Mouse (Mus musculus): ENCODE data around the gene Wdr35. TPM values are rescaled to one million over a fixed set of nuclear protein-coding genes. Genes with fewer than 3 reads are reported as not detected.

The Wdr35 gene
- polyA plus RNA-seq, 1 experiment from 2014 or later, result 21.6 TPM

GRCm38 (mm10) chr12:9050824-9051223, 77.1 kb downstream of the Wdr35 start:
- Histone ChIP-seq H3K36me3 (ENCODE audit: control insufficient read depth, insufficient read depth, low read length) (no peaks in the 10 kb centered on the region), H3K4me2 (ENCODE audit: low read depth) (no peak overlapping the region), H3K4me3 (ENCODE audit: low read depth, low read length) (no peak overlapping the region), H3K9ac (ENCODE audit: low read length) (no peak overlapping the region), H3K9me3 (ENCODE audit: control insufficient read depth, low read length) (no peaks in the 10 kb centered on the region), H3K27me3 (ENCODE audit: control insufficient read depth, insufficient read depth, low read length) (no peaks in the 10 kb centered on the region), H3K27ac (ENCODE audit: low read depth, low read length) (no peak overlapping the region), H3K4me1 (ENCODE audit: control insufficient read depth, insufficient read depth, low read length) (no peaks in the 10 kb centered on the region)
- whole genome bisulfite sequencing, result 42% methylated on average over 6 of the region's 6 CpGs
- ATAC-seq (ENCODE audit: insufficient read depth, low FRiP score, low TSS enrichment), result no peak
- DNase-seq (ENCODE audit: low spot score), result no peak

- whole genome bisulfite sequencing, result 58% methylated on average over 8 of the region's 8 CpGs
- Histone ChIP-seq H3K9me3 (ENCODE audit: control insufficient read depth, low read length) (no peaks in the 10 kb centered on the region), H3K4me3 (ENCODE audit: low read depth, low read length) (no peak overlapping the region), H3K9ac (ENCODE audit: low read length) (no peak overlapping the region), H3K27me3 (ENCODE audit: control insufficient read depth, insufficient read depth, low read length) (no peaks in the 10 kb centered on the region), H3K27ac (ENCODE audit: low read depth, low read length) (no peak overlapping the region), H3K4me2 (ENCODE audit: low read depth) (no peak overlapping the region), H3K36me3 (ENCODE audit: control insufficient read depth, insufficient read depth, low read length) (no peaks in the 10 kb centered on the region), H3K4me1 (ENCODE audit: control insufficient read depth, insufficient read depth, low read length) (no peaks in the 10 kb centered on the region)
- peak; percentile 84 for ATAC-seq (ENCODE audit: insufficient read depth, low FRiP score, low TSS enrichment)
- peak; percentile 78 for DNase-seq (ENCODE audit: low spot score)
Measured at GRCm38 (mm10) chr12:9052075-9052829, 78.6 kb downstream of the Wdr35 start.

GRCm38 (mm10) chr12:9053345-9053744, 79.7 kb downstream of the Wdr35 start:
- Histone ChIP-seq H3K36me3 (ENCODE audit: control insufficient read depth, insufficient read depth, low read length) (no peaks in the 10 kb centered on the region), H3K27ac (ENCODE audit: low read depth, low read length) (no peak overlapping the region), H3K4me1 (ENCODE audit: control insufficient read depth, insufficient read depth, low read length) (no peaks in the 10 kb centered on the region), H3K4me3 (ENCODE audit: low read depth, low read length) (no peak overlapping the region), H3K4me2 (ENCODE audit: low read depth) (no peak overlapping the region), H3K27me3 (ENCODE audit: control insufficient read depth, insufficient read depth, low read length) (no peaks in the 10 kb centered on the region), H3K9ac (ENCODE audit: low read length) (no peak overlapping the region), H3K9me3 (ENCODE audit: control insufficient read depth, low read length) (no peaks in the 10 kb centered on the region)
- ATAC-seq (ENCODE audit: insufficient read depth, low FRiP score, low TSS enrichment), result no peak
- no peak for DNase-seq (ENCODE audit: low spot score)
- 68% methylated on average over 7 of the region's 7 CpGs for WGBS

- Histone ChIP-seq H3K9me3 (ENCODE audit: control insufficient read depth, low read length) (no peaks in the 10 kb centered on the region), H3K27me3 (ENCODE audit: control insufficient read depth, insufficient read depth, low read length) (no peaks in the 10 kb centered on the region), H3K9ac (ENCODE audit: low read length) (no peak overlapping the region), H3K27ac (ENCODE audit: low read depth, low read length) (no peak overlapping the region), H3K4me3 (ENCODE audit: low read depth, low read length) (no peak overlapping the region), H3K36me3 (ENCODE audit: control insufficient read depth, insufficient read depth, low read length) (no peaks in the 10 kb centered on the region), H3K4me2 (ENCODE audit: low read depth) (no peak overlapping the region), H3K4me1 (ENCODE audit: control insufficient read depth, insufficient read depth, low read length) (no peaks in the 10 kb centered on the region)
- ATAC-seq (ENCODE audit: insufficient read depth, low FRiP score, low TSS enrichment) (no peak), DNase-seq (ENCODE audit: low spot score) (no peak)
- 64% methylated on average over 2 of the region's 2 CpGs for WGBS
Measured at GRCm38 (mm10) chr12:9054012-9054411, 80.3 kb downstream of the Wdr35 start.

GRCm38 (mm10) chr12:9055269-9055668, 81.6 kb downstream of the Wdr35 start:
- no peaks in the 10 kb centered on the region for H3K27me3 ChIP-seq (ENCODE audit: control insufficient read depth, insufficient read depth, low read length)
- no peaks in the 10 kb centered on the region for H3K36me3 ChIP-seq (ENCODE audit: control insufficient read depth, insufficient read depth, low read length)
- WGBS, result 76% methylated on average over 11 of the region's 11 CpGs
- H3K9me3 ChIP-seq (ENCODE audit: control insufficient read depth, low read length), result no peaks in the 10 kb centered on the region
- no peak overlapping the region for H3K4me3 ChIP-seq (ENCODE audit: low read depth, low read length)
- H3K9ac ChIP-seq (ENCODE audit: low read length), result no peak overlapping the region
- DNase-seq (ENCODE audit: low spot score) (no peak), ATAC-seq (ENCODE audit: insufficient read depth, low FRiP score, low TSS enrichment) (no peak)
- no peak overlapping the region for H3K4me2 ChIP-seq (ENCODE audit: low read depth)
- H3K4me1 ChIP-seq (ENCODE audit: control insufficient read depth, insufficient read depth, low read length), result no peaks in the 10 kb centered on the region
- H3K27ac ChIP-seq (ENCODE audit: low read depth, low read length), result no peak overlapping the region

- H3K4me2 ChIP-seq (ENCODE audit: low read depth), result no peak overlapping the region
- no peak for ATAC-seq (ENCODE audit: insufficient read depth, low FRiP score, low TSS enrichment)
- H3K36me3 ChIP-seq (ENCODE audit: control insufficient read depth, insufficient read depth, low read length), result no peaks in the 10 kb centered on the region
- H3K4me3 ChIP-seq (ENCODE audit: low read depth, low read length), result no peak overlapping the region
- DNase-seq (ENCODE audit: low spot score), result no peak
- H3K4me1 ChIP-seq (ENCODE audit: control insufficient read depth, insufficient read depth, low read length), result no peaks in the 10 kb centered on the region
- no peak overlapping the region for H3K9ac ChIP-seq (ENCODE audit: low read length)
- H3K27me3 ChIP-seq (ENCODE audit: control insufficient read depth, insufficient read depth, low read length), result no peaks in the 10 kb centered on the region
- H3K27ac ChIP-seq (ENCODE audit: low read depth, low read length), result no peak overlapping the region
- H3K9me3 ChIP-seq (ENCODE audit: control insufficient read depth, low read length), result no peaks in the 10 kb centered on the region
- WGBS, result 87% methylated on average over 3 of the region's 3 CpGs
Measured at GRCm38 (mm10) chr12:9059502-9059901, 85.8 kb downstream of the Wdr35 start.

- WGBS, result 91% methylated on average over 9 of the region's 9 CpGs
- H3K27me3 ChIP-seq (ENCODE audit: control insufficient read depth, insufficient read depth, low read length), result no peaks in the 10 kb centered on the region
- no peaks in the 10 kb centered on the region for H3K4me1 ChIP-seq (ENCODE audit: control insufficient read depth, insufficient read depth, low read length)
- H3K36me3 ChIP-seq (ENCODE audit: control insufficient read depth, insufficient read depth, low read length), result no peaks in the 10 kb centered on the region
- no peak overlapping the region for H3K4me3 ChIP-seq (ENCODE audit: low read depth, low read length)
- ATAC-seq (ENCODE audit: insufficient read depth, low FRiP score, low TSS enrichment) (no peak), DNase-seq (ENCODE audit: low spot score) (no peak)
- no peak overlapping the region for H3K9ac ChIP-seq (ENCODE audit: low read length)
- no peaks in the 10 kb centered on the region for H3K9me3 ChIP-seq (ENCODE audit: control insufficient read depth, low read length)
- no peak overlapping the region for H3K4me2 ChIP-seq (ENCODE audit: low read depth)
- H3K27ac ChIP-seq (ENCODE audit: low read depth, low read length), result no peak overlapping the region
Measured at GRCm38 (mm10) chr12:9059965-9060364, 86.3 kb downstream of the Wdr35 start.

GRCm38 (mm10) chr12:9063611-9064010, 89.9 kb downstream of the Wdr35 start:
- no peak overlapping the region for H3K9ac ChIP-seq (ENCODE audit: low read length)
- no peaks in the 10 kb centered on the region for H3K4me1 ChIP-seq (ENCODE audit: control insufficient read depth, insufficient read depth, low read length)
- no peaks in the 10 kb centered on the region for H3K27me3 ChIP-seq (ENCODE audit: control insufficient read depth, insufficient read depth, low read length)
- no peak overlapping the region for H3K27ac ChIP-seq (ENCODE audit: low read depth, low read length)
- DNase-seq (ENCODE audit: low spot score) (no peak), ATAC-seq (ENCODE audit: insufficient read depth, low FRiP score, low TSS enrichment) (no peak)
- 81% methylated on average over 6 of the region's 6 CpGs for WGBS
- no peak overlapping the region for H3K4me2 ChIP-seq (ENCODE audit: low read depth)
- no peaks in the 10 kb centered on the region for H3K9me3 ChIP-seq (ENCODE audit: control insufficient read depth, low read length)
- no peaks in the 10 kb centered on the region for H3K36me3 ChIP-seq (ENCODE audit: control insufficient read depth, insufficient read depth, low read length)
- H3K4me3 ChIP-seq (ENCODE audit: low read depth, low read length), result no peak overlapping the region

GRCm38 (mm10) chr12:9071058-9071457, 97.4 kb downstream of the Wdr35 start:
- no peaks in the 10 kb centered on the region for H3K9me3 ChIP-seq (ENCODE audit: control insufficient read depth, low read length)
- DNase-seq (ENCODE audit: low spot score), result no peak
- H3K27me3 ChIP-seq (ENCODE audit: control insufficient read depth, insufficient read depth, low read length), result no peaks in the 10 kb centered on the region
- H3K27ac ChIP-seq (ENCODE audit: low read depth, low read length), result no peak overlapping the region
- 95% methylated on average over 1 of the region's 1 CpGs for WGBS
- H3K36me3 ChIP-seq (ENCODE audit: control insufficient read depth, insufficient read depth, low read length), result no peaks in the 10 kb centered on the region
- H3K4me1 ChIP-seq (ENCODE audit: control insufficient read depth, insufficient read depth, low read length), result no peaks in the 10 kb centered on the region
- no peak; the same call in 1 of the 2 replicates for ATAC-seq (ENCODE audit: insufficient read depth, low FRiP score, low TSS enrichment)
- H3K4me2 ChIP-seq (ENCODE audit: low read depth), result no peak overlapping the region
- no peak overlapping the region for H3K9ac ChIP-seq (ENCODE audit: low read length)
- no peak overlapping the region for H3K4me3 ChIP-seq (ENCODE audit: low read depth, low read length)
